Mouse (Mus musculus) intestine, postnatal 0 days (tissue): ENCODE measurements at regions not wholly inside any gene's neighbourhood (a gene's known extent, or its start where the extent isn't known, plus 50 kb on each side); places are given as distances from the start of the nearest gene placed in this dataset.

Source experiments
- ATAC-seq: fragments of 200-750 bp; cut with Nextera tagmentation; 2 replicates; pipeline ENCODE4 v1.8.0; 2017; ENCODE audit warnings: mild to moderate bottlenecking, moderate TSS enrichment, moderate library complexity
- H3K27ac ChIP-seq: fragments of 300-500 bp; sonication (generic); 2 replicates; pipeline ENCODE4 v1.5.1; 2014; ENCODE audit warnings: mild to moderate bottlenecking, low read depth, low read length, moderate library complexity
- H3K27me3 ChIP-seq: fragments of 300-500 bp; sonication (generic); replicated peaks from 2 replicates; pipeline ENCODE4 v1.6.1; 2014; ENCODE audit warnings: low read length, mixed read lengths; ENCODE audit not compliant: control insufficient read depth, insufficient read depth
- H3K36me3 ChIP-seq: fragments of 300-500 bp; sonication (generic); 2 replicates; pipeline ENCODE4 v1.6.1; 2014; ENCODE audit warnings: mild to moderate bottlenecking, moderate library complexity; ENCODE audit not compliant: control insufficient read depth, insufficient read depth
- H3K4me1 ChIP-seq: fragments of 300-500 bp; sonication (generic); replicated peaks from 2 replicates; pipeline ENCODE4 v1.6.1; 2014; ENCODE audit warnings: antibody characterized with exemption, low read length, mixed read lengths; ENCODE audit not compliant: control insufficient read depth, insufficient read depth
- H3K4me2 ChIP-seq: fragments of 300-500 bp; sonication (generic); replicated peaks from 2 replicates; pipeline ENCODE4 v1.6.1; 2014; ENCODE audit warnings: low read depth, mild to moderate bottlenecking, moderate library complexity
- H3K4me3 ChIP-seq: fragments of 300-500 bp; sonication (generic); 2 replicates; pipeline ENCODE4 v1.5.1; 2014; ENCODE audit warnings: low read depth, low read length
- H3K9ac ChIP-seq: fragments of 300-500 bp; sonication (generic); 2 replicates; pipeline ENCODE4 v1.6.1; 2014; ENCODE audit warnings: mild to moderate bottlenecking, low read depth, low read length
- H3K9me3 ChIP-seq: fragments of 300-500 bp; sonication (generic); 2 replicates; pipeline ENCODE4 v1.6.1; 2016; ENCODE audit warnings: mixed run types; ENCODE audit not compliant: control insufficient read depth
- CTCF ChIP-seq: sonication (generic); IDR thresholded peaks from 2 replicates; pipeline ENCODE4 v1.5.1; 2016; ENCODE audit warnings: low read depth, mild to moderate bottlenecking, control low read depth, antibody characterized with exemption, moderate library complexity
- WGBS: fragments of 180-500 bp; shearing (Covaris S2); extraction: QIAGEN DNeasy Blood & Tissue Kit; methylation state at CpG from one replicate; pipeline ENCODE4 v1.1.7; 2014; 5-methylcytosine and 5-hydroxymethylcytosine counted together

- H3K36me3 ChIP-seq: no peaks in the 10 kb centered on the region
Observed at GRCm38 (mm10) chr4:22092551-22092950, 161.4 kb downstream of the Faxc start.

GRCm38 (mm10) chr4:22095257-22096031, 164.3 kb downstream of the Faxc start:
- no peak overlapping the region for H3K27ac ChIP-seq
- H3K4me1 ChIP-seq: no peaks in the 10 kb centered on the region
- no peaks in the 10 kb centered on the region for H3K27me3 ChIP-seq
- no peak overlapping the region for H3K4me3 ChIP-seq
- TF ChIP-seq CTCF: no peak
- ATAC-seq: no peak
- H3K9ac ChIP-seq: no peak overlapping the region
- H3K36me3 ChIP-seq: no peaks in the 10 kb centered on the region
- WGBS: 44% methylated on average over 11 of the region's 11 CpGs
- no peaks in the 10 kb centered on the region for H3K9me3 ChIP-seq
- H3K4me2 ChIP-seq: no peak overlapping the region

More at GRCm38 (mm10) chr4:22092551-22092950, 161.4 kb downstream of the Faxc start:
- whole genome bisulfite sequencing: 82% methylated on average over 4 of the region's 4 CpGs
- Histone ChIP-seq H3K9ac (no peak overlapping the region), H3K4me2 (no peak overlapping the region), H3K27ac (no peak overlapping the region), H3K4me3 (no peak overlapping the region), H3K9me3 (no peaks in the 10 kb centered on the region), H3K27me3 (no peaks in the 10 kb centered on the region), H3K4me1 (no peaks in the 10 kb centered on the region)
- no peak for TF ChIP-seq CTCF
- ATAC-seq: no peak

- no peak overlapping the region for H3K27ac ChIP-seq
- 89% methylated on average over 9 of the region's 9 CpGs for WGBS
Observed at GRCm38 (mm10) chr4:22098605-22099004, 167.5 kb downstream of the Faxc start.

GRCm38 (mm10) chr4:22102478-22102877, 171.3 kb downstream of the Faxc start:
- no peak for ATAC-seq
- Histone ChIP-seq H3K4me1 (no peaks in the 10 kb centered on the region), H3K36me3 (no peaks in the 10 kb centered on the region), H3K9me3 (no peaks in the 10 kb centered on the region), H3K4me2 (no peak overlapping the region), H3K4me3 (no peak overlapping the region), H3K27me3 (no peaks in the 10 kb centered on the region), H3K9ac (no peak overlapping the region), H3K27ac (no peak overlapping the region)
- WGBS: 82% methylated on average over 5 of the region's 5 CpGs
- TF ChIP-seq CTCF: no peak

More at GRCm38 (mm10) chr4:22098605-22099004, 167.5 kb downstream of the Faxc start:
- TF ChIP-seq CTCF: no peak
- Histone ChIP-seq H3K9me3 (no peaks in the 10 kb centered on the region), H3K36me3 (no peaks in the 10 kb centered on the region), H3K9ac (no peak overlapping the region), H3K27me3 (no peaks in the 10 kb centered on the region), H3K4me2 (no peak overlapping the region), H3K4me3 (no peak overlapping the region), H3K4me1 (no peaks in the 10 kb centered on the region)
- ATAC-seq: no peak

GRCm38 (mm10) chr4:22103001-22103587, 172.0 kb downstream of the Faxc start:
- TF ChIP-seq CTCF: no peak
- Histone ChIP-seq H3K9me3 (no peaks in the 10 kb centered on the region), H3K4me1 (no peaks in the 10 kb centered on the region), H3K27ac (no peak overlapping the region), H3K9ac (no peak overlapping the region), H3K4me3 (no peak overlapping the region), H3K36me3 (no peaks in the 10 kb centered on the region), H3K4me2 (no peak overlapping the region), H3K27me3 (no peaks in the 10 kb centered on the region)
- WGBS: 86% methylated on average over 8 of the region's 8 CpGs
- ATAC-seq: no peak

GRCm38 (mm10) chr4:22106883-22107282, 175.8 kb downstream of the Faxc start:
- no peak for TF ChIP-seq CTCF
- no peaks in the 10 kb centered on the region for H3K36me3 ChIP-seq
- no peak overlapping the region for H3K4me3 ChIP-seq
- no peak overlapping the region for H3K27ac ChIP-seq
- H3K4me1 ChIP-seq: no peaks in the 10 kb centered on the region
- no peak for ATAC-seq
- WGBS: 77% methylated on average over 9 of the region's 9 CpGs
- H3K27me3 ChIP-seq: no peaks in the 10 kb centered on the region
- H3K4me2 ChIP-seq: no peak overlapping the region
- no peak overlapping the region for H3K9ac ChIP-seq
- H3K9me3 ChIP-seq: no peaks in the 10 kb centered on the region
